Mouse (Mus musculus) layer of hippocampus, postnatal 36 days (tissue): Measurements from ENCODE around the gene Ehbp1. TPM values are rescaled to one million over a fixed set of nuclear protein-coding genes. Genes with fewer than 3 reads are reported as not detected.

Experiments
- DNase-seq, 2 experiments: peaks; one replicate each; pipeline ENCODE4 v3.0.0; 2022
- total RNA-seq, 2 experiments: library from RNA; stranded (reverse); gene quantifications; 2 replicates each; pipeline ENCODE4 v1.2.3; 2021

Ehbp1 gene
- total RNA-seq, 2 experiments from 2014 or later = 45.5 to 53.6 TPM

DNA sequence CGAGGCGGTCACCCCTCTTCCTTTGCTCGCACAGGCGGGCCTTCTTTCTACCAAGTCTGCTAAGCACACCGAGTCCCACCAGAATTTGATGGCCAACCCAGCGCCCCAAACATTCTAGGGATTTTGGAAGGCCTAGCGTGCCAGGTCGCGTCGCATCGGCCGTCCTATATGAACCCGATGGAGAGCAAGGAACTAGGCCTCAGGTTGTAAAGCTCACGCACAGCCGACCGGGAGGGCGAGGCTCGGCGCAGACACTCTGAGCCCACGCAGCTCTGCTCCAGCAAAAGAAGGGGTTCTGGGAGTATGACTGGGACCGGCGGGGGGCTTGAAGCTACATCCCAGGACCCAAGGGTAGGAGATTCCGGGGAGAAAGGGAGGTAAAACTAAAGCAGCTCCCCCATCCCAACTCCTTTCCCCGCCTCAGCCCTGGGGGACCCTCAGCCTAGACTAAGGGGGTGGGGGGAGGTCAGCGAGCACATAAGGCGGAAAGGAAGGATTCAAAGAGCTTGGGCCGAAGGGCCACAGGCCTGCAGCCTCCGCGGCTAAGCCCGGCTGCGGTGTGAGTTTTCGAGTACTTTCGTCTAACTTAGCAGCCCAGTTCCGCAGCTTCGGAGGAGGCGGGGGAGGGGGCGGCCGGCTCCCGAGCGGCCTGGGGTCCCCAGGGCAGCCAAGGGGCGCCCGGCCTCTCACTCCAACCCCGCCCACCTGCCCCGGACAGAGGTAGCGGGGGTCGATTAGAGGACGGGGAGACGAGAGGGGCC lies 341.6 kb downstream of the Ehbp1 start:
- DNase-seq = peak; percentile 3 to 4

DNA sequence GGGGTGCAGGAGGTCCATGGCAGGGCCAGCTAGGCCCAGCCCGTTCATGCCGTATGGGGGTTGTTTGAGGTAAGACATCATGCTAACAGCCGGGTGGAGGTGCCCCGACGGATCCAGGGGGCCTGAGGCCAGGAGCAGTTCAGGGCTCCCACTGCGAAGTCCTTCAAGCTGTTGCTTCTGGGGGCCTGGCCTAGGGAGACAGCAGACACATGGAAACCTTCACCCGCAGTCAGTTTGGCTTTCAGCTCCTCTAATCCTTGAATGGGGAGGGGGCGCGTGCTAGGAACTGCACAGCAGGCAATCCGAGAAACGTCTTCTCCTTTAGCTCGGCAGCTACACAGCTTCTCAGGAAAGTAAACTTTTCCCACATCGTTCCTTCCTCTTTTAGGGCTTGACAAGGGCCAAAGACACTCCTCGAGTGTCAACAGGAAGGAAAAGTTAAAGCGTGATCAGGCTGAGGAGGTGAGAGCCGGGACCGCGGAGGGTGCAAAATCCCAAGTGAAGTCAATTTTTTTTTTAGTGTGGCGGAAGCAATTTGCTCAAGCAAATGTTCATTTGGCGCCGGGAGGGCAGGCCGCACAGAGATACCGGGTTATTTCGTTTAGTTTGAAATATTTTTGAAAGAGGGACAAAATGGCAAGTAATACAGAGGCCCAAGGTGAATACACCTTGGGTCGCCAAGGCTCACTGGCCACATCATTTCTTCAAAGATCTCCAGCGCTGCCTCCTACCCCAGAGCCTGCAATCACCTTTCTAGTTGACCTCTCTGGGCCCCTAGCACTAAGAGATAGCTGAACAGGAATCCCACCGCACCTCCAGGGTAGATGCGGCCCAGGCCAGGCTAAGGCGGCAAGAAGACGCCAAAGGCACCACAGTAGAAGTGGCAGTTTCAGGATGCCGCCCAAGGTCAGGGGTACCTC lies 342.4 kb downstream of the Ehbp1 start:
- DNase-seq = peak in 1 of 2 experiments; percentile 7

DNA sequence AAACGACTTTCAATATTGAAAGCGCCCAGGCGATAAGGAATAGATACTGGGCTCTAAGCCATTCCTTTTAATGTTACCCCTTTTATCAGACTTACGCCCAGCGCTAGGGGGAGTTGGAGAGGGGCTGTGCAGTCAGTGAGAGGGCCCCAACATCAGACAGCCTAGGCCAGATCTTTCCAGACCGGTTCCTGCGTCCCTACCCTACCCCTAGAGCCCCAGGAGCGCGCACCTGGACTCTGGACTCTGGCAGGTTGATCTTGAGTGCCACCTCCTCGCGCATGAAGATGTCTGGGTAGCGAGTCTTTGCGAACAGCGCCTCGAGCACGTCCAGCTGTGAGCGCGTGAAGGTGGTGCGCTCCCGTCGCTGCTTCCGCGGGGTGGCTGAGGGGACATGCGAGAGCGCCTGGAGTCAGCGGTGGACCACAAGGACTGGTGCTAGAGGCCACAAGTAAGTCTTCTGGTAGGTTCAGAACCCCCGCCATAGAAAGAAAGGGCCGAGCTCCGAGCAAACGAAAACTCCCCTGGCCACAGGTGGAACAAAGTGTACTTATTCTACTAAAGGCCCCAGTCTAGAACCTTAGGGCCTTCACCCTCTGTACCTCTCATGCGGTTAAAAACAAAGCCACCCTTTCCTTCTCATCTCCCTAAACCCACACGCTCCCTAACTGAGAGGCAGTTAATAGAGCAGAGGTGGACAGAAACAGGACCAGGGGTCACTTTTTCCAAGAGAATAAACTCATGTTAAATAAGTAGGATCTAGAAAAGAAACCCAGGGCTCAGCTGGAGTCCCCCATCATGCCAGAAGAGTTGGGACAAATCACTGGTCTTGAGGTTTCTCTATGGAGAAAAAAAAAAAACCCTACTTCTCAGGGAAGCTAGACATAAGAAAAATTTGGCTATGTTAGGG lies 343.7 kb downstream of the Ehbp1 start:
- DNase-seq = peak in 1 of 2 experiments; percentile 6

DNA sequence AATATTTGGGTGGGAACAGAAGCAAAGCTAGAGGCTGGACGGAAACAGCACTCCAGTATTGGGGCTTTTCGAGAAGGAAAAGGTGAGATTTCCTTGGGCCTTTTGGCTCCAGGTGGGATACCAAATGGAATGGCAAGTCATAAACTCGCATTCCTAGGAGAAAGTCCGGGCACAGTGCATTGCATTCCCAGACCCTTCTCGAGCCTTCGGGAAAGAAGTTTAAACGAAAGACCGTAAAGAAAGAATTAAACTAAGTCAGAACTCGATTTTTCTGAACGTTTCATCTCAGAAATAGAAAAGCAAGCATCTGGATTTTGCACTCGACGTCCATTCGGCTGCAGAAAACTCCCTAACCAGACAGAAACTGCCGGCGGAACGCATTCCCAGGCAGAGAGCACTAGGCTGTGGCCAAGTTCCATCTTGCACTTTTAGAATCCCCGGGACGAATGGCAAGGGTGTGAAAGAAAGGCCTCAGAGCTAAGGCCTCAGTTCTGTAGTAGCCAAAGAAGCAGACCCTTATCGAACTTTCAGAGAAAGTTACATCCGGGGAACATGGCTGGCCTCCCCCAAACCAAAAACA lies 344.4 kb downstream of the Ehbp1 start:
- DNase-seq = peak in 1 of 2 experiments; percentile 12

DNA sequence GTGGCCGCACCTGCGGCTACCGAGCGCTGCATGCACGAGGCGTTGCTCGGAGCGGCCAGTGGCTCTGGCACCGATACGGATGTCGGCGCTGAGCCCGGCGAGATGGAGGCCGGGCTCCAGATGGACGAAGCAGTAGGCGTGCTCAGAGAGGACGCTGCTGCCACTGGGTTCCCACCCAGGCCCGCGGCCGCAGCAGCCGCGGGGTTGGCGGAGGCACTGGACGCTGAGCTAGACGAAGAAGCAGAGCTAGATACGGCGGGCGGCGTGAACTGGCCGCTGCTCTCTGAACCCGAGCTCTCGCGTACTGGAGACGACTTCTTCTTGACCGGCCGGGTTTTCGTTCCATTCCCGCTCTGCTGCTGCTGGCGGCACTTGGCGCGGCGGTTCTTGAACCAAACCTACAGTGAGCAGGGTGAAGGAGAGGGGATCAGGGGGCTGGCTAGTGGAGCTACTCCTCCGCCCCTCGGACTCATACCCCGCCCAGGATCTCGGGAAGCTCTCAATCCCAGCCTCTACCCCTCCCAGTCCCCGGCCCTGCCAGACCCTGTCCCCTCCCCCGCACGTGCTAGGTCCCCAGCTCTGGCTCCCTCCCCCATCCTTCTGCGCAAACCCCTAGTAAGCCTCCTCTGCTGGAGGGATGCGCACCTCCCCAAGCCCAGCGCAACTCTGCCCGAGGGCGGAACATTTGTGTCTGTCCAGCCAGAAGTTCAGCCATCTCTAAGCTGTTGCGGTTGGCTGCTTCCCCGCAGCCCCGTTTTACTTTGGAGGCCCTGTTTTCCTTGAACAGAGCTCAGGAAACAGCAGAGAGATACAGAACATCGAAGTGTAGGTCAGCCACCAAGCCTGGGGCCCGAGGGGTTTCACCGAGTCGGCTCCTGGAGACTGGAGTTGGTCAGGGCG lies 345.2 kb downstream of the Ehbp1 start:
- DNase-seq = peak; percentile 18 to 25

DNA sequence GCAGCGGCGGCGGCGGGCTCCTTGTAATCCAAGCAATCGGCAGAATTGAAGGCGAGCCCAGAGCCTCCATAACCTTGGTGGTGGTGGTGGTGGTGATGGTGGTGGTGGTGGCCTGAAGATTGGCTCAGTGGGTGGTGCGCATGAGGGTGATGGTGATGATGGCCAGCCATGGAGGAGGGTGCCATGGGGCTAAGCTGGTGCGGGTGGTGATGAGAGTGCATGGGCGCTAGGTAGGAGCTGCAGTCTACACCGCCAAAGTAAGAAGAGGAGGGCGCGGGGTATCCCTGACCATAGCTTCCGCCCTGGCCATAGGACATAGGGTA lies 345.8 kb downstream of the Ehbp1 start:
- peak in 1 of 2 experiments; percentile 7 for DNase-seq

DNA sequence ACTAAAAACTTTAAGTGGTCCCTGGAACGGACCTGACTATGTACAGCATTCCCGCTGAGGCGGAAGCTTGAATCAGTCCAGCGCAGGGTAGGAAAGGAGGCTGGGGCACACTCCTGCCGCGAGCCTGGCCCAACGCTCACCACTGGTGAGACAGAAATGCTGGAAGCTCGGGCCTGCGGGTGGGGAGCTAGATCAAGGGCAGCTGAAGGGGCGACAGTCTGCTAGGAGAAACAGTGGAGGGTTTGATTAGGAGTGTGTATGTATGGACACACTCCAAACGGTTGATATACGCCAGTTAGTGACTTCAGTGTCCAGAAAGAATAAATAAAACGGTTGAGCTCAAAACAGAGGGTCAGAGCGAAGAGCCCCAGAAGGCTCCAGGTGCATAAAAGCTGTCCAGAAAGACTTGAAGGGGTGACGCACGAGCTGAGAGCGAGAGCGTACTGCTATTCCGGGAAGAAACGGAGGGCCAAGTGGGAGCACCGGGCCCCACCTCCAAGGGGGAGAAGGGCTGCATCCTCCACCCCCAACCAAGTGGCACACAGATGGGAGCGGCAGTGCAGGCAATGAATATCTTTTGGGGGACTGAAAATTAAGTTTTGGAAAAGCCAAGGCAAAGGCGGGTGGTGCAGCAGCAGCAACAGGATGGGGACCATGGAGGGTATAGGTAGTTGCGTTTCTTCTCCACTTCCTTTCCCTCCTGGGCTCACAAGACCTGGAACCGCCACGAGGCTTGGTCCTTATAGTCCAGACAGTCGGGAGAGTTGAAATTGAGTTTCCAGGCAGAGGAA lies 346.4 kb downstream of the Ehbp1 start:
- DNase-seq = peak in 1 of 2 experiments; percentile 7

DNA sequence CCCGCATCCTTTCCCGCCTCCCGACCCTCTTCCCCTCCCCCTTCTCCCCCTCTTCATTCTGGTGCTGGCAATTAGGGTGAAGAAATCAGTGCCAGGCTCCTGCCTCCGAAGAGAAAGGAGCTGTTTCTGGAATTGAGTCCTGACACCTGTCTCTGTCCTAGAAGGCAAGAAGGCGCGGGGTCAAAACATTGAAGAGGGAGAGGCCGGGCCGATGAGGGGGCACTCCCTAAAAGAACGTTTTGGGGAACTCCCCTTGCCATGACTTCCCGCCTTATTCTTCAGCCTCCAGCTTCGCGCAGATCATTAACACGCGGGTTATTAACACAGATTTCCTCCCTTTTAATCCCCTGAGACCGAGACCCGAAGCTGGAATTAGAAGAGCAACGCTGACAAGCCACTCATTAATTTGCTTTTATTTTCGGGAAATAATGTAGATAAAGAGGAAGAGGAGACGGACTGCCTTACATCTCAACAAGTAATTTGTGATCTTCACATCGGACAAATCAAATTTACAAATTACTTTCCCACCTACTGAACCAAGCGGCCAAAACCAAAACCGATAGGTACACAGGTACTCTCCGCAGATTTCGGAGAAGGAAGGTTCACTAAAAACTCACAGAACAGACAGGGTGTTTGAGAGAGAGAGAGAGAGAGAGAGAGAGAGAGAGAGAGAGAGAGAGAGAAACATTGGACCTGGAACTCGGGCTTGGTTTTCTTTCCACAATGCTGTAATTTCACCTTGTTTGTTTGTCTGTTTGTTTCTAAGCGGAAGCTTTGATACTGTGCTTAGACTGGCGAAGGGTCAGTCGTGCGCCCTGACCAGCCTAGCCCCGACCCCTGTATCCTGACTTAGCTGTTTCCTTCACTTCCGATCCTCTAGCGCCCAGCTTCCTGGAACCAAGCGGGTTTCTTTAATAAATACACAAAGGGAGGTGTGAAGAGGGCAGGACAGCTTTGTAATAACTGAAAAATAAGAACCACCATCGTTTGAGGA lies 347.4 kb downstream of the Ehbp1 start:
- DNase-seq = peak; percentile 5 to 7

DNA sequence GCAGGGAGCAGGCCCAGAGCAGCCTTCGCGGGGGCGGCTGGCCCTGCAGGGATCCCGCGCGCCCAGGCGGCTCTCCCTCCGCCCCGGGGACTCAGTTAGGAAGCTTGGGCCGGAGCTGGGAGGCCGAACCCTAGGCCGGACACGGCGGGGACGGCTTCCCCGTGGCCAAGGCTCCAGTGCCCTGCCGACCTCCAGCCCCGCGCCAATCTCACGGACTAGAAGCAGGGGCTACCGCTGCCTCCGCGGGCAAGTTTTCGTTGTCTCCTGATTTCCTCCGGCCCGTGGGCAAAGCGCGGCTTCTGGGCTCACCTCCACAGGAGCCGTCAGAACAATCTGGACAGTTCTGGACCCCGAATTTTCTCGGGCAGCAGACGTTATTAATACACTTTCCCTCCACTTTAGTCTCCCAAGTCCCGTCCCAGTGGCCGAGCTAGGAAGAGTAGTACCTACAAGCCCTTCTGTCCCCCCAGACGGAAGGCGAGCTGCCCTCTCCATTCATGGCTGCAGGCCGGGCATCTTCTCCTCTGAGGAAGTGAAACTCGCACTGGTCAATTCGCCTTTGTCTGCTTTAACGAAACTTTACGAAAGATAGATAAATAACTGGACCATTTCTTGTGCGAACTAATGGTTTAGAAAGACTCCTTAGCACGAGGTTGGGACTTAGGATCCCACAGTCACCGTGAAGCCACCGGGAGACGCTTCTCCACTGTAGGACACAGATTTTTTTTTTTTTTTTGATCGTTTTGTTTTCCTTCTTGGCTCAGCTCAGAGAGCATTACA lies 348.3 kb downstream of the Ehbp1 start:
- DNase-seq = peak; percentile 12 to 14

DNA sequence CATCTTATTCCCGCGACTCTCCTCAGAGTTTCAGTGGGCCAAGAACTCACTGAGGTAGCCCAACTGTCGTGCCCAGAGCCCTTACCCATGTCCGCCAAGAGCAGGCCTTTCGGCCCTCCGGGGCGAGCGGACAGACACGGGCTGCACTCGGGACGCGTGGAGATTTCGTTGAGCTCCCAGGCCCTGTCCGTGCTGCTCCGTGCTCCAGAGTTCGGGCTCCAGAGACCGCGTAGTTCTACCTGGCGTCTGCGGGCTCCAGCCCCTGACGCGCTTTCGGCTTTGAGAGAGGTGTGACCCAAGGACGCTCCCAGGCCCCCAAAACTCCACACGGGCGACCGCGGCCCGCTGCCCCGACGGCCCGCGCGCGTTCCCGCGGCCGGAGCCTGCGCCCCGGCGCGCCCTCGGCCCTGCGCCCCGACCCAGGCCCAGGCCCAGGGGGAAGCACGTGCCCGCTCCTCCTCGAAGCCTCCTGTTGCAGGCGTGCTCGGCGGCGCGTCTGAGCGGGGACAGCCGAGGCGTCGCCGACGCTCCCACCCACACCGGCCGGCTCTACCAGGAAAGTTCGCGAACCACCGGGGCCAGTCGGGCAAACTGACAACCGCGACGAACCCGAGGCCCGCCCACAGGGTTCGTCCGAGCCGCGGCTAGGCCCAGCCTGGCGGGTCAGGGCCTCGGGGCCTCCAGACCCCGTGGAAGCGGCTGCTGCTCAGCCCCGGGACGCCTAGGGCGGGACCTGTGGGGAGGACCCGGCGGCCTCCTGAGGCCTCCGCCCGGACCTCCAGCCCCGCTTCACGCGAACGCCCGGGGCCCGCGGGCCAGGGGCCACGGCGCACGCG lies 349.1 kb downstream of the Ehbp1 start:
- DNase-seq = no peak

DNA sequence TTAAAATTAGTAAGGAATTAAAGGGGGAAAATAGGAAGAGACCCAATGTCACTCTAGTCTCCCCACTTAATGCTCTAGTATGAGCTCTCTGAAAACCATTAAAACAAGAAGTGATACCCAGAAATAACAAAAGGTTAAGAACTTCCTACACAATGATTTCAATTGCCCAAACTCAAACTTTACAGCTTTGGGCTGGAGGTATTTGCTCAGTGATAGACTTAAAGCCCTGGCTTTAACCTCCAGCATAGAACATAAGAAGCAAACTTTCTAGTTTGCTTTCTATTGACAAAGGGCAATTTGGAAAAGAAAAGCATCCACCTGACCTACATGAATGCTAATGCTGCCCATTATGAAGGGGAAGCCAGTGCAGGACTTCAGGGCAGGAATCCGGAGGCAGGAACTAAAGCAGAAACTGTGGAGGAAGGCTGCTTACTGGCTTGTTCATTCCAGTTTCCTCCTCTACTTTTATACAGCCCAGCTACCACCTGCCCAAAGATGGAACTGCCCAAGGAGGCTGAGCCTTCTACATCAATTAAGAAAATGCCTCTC lies 353.6 kb downstream of the Ehbp1 start:
- no peak for DNase-seq

DNA sequence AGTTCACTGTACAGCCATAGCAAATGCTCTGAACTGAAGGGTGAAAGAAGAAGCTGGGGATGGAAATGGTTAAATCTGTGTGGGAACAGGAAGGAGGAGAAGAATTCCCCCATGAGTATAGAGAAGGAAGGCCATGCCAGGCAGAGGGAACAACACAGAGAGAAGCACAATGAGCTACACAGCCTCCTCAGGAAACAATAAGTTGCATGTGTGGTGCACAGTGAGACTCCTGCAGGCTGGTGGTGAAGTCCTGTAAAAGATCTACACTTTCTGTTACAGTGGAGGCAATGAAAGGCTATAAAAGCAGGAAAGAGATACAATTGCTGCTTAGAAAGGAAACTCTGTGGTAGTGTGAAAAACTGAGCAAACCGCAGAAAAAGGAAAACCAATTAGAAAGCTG lies 357.0 kb downstream of the Ehbp1 start:
- DNase-seq = no peak

DNA sequence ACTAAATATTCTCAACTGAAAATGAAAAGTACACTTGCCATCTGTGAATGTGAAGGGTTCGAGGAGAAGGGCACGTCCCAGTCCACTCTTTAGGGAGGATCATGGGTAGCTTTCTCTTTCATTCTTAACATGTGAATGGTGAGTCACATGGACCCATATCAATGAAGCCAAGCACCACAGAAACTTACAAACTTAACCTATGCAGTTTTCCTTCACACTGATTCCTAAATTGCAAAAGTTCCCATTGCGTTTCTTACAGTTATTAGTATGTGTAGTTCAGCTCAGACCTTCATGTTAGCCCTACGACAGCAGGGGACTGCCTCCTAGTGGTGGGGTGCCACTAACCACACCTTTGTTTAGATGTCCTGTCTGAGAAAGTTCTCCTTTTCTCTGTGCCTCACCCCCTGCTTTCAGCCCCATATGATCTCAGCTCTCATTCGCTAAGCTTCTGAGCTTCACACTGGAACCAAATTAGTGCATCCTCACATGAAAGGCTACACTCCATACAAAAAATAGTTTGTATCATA lies 368.0 kb downstream of the Ehbp1 start:
- no peak for DNase-seq

DNA sequence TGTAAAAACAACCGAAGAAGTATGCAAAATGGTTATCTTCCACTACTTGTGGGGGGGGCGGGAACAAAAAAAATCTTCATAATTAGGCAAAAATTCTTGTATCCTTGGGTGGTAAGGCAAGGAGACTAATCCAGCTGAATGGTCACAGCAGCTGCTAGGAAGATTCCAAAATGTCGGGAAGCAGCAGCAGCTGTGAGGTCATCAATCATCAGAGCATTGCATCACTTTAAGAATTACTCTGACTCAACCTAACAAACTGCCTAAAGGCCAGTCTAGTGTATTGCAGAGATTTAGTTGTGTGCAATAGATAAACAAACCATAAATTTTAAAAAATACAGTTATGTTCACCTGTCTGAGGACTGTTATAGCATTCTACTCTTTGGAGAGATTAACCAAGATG lies 368.5 kb downstream of the Ehbp1 start:
- no peak for DNase-seq

DNA sequence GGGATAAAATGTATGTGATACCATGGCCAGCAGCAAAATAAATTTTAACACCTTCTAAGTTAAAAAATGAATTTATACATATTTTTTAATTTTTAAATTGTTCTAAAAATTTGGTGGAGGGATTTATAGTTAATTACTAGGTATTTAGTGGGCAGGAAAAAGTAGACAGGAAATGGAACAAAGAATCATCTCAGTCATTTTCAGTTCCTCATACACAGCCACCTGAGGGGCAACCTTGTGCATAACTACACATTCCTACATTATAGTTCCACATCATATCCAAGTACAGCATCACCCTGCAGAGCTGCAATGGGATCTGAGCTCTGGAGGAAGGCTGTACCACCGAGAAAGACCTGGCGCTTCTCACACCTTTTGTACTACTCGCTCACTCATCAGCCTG lies 373.2 kb downstream of the Ehbp1 start:
- DNase-seq = no peak
